Mouse (Mus musculus) G1E (cell line): ENCODE results near the gene Lmbr1. TPM values are rescaled to one million over a fixed set of nuclear protein-coding genes. Genes with fewer than 3 reads are reported as not detected.

Experiments used
- ATAC-seq: 2 replicates; pipeline ENCODE4 v1.8.0; 2016; ENCODE audit warnings: mild to moderate bottlenecking; ENCODE audit not compliant: insufficient number of reproducible peaks, poor library complexity, low FRiP score, severe bottlenecking; ENCODE audit errors: extremely low read depth
- DNase-seq: peaks from one replicate; pipeline ENCODE4 v3.0.0; 2012; ENCODE audit warnings: low spot score
- H3K27me3 ChIP-seq: 2 replicates; pipeline ENCODE4 v1.6.1; 2012; ENCODE audit warnings: mild to moderate bottlenecking, low read length, inconsistent platforms; ENCODE audit not compliant: insufficient read depth
- H3K36me3 ChIP-seq: replicated peaks from 2 replicates; pipeline ENCODE3; 2012; ENCODE audit warnings: mild to moderate bottlenecking, inconsistent platforms
- H3K4me1 ChIP-seq: 2 replicates; pipeline ENCODE4 v1.6.1; 2012; ENCODE audit warnings: low read depth, low read length, inconsistent platforms, mixed read lengths; ENCODE audit not compliant: insufficient read depth
- H3K4me3 ChIP-seq: 2 replicates; pipeline ENCODE4 v1.5.1; 2012; ENCODE audit warnings: low read depth, mild to moderate bottlenecking, inconsistent platforms, low read length, moderate library complexity, mixed read lengths
- H3K9me3 ChIP-seq: replicated peaks from 2 replicates; pipeline ENCODE4 v1.6.1; 2012; ENCODE audit warnings: inconsistent platforms
- CTCF ChIP-seq: IDR thresholded peaks from 2 replicates; pipeline ENCODE4 v1.5.1; 2012; ENCODE audit warnings: low read depth, low read length, inconsistent platforms, mixed read lengths
- GATA1 ChIP-seq: IDR thresholded peaks from 2 replicates; pipeline ENCODE4 v1.6.1; 2012; ENCODE audit warnings: borderline replicate concordance, low read length, inconsistent platforms, mixed read lengths
- GATA2 ChIP-seq: IDR thresholded peaks from 2 replicates; pipeline ENCODE4 v1.6.1; 2012; ENCODE audit warnings: low read depth, low read length, inconsistent platforms, borderline replicate concordance
- POLR2AphosphoS5 ChIP-seq: IDR thresholded peaks from 2 replicates; pipeline ENCODE4 v1.6.1; 2012; ENCODE audit warnings: low read depth, low read length, inconsistent platforms; ENCODE audit not compliant: insufficient replicate concordance
- TAL1 ChIP-seq: conservative IDR thresholded peaks from 2 replicates; pipeline ENCODE4 v1.6.1; 2012; ENCODE audit warnings: low read depth, low read length, inconsistent platforms, mixed read lengths
- polyA plus RNA-seq: library from polyadenylated mRNA; stranded (reverse); fragments of >175 nt; gene quantifications from 2 replicates; pipeline ENCODE4 v1.2.3, GENCODE M21; 2012
- total RNA-seq, 2 experiments: library from RNA; stranded (forward) in 1 of 2; stranded (reverse) in 1 of 2; fragments of 200-1000 nt in 1 of 2; fragments of >200 nt in 1 of 2; fragmentation: Nextera tagmentation in 1 of 2; gene quantifications; 2 replicates each; pipeline ENCODE4 v1.2.3; 2014 to 2017

The Lmbr1 gene
- total and polyA plus RNA-seq, 3 experiments, result 2.4 to 10.0 (median 10.0) TPM

DNA sequence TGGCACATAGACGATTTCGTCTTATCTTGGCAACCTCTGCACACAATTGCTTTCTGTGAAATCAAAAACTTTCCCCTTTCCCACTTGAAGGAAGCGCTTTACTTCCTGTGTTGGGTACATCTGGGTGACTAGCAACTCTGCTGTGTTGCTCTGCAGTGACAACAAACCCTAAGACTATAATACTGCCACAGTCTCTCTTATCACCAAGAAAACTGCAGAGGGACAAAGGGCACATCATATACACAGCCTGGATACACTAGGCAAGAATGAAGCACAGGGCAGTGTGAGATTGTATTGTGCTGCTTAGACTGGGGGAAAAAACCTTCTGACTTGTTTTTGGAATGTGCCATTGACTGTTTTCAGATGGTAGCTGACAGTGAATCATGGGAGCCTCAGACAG lies 178.3 kb downstream of the Lmbr1 start:
- H3K27me3 ChIP-seq, result peaks cover 9% of the 10 kb centered on the region; the same call in 1 of the 2 replicates
- H3K9me3 ChIP-seq, result no peaks in the 10 kb centered on the region
- ATAC-seq, result no peak
- peaks cover 12% of the 10 kb centered on the region for H3K4me1 ChIP-seq
- H3K4me3 ChIP-seq, result no peak overlapping the region
- TF ChIP-seq CTCF (no peak), POLR2AphosphoS5 (no peak), GATA2 (no peak), GATA1 (no peak), TAL1 (no peak)
- no peaks in the 10 kb centered on the region for H3K36me3 ChIP-seq
- DNase-seq, result no peak

DNA sequence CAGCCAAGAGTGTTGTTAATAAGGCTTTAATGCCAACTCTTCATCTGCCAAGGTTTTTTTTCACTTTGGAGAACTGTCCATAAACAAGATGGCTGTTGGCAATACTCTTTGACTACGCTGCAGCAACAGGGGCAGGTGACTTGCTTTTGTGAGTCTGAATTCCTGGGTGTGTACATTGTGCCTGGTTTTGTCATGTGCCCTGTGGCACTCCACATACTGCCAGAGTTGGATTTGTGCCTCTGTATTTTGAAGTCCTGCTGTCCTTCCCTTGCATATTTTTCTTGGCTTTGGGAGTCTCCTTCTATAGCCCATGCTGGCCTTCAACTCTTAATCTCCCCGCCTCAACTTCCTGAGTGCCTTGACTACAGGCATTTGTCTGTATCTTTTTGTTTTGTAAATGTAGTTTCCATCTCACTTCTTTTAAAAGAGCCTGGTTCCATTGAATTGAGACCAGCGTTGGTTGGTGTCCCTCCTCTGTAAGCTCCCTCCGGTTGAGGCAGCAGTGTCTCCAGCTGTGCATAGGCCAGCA lies 179.2 kb downstream of the Lmbr1 start:
- Histone ChIP-seq H3K36me3 (no peaks in the 10 kb centered on the region), H3K4me3 (no peak overlapping the region), H3K9me3 (no peaks in the 10 kb centered on the region), H3K4me1 (peaks cover 12% of the 10 kb centered on the region), H3K27me3 (peaks cover 9% of the 10 kb centered on the region; the same call in 1 of the 2 replicates)
- ATAC-seq (no peak), DNase-seq (no peak)
- TF ChIP-seq GATA2, result no peak
- TF ChIP-seq TAL1, result no peak

DNA sequence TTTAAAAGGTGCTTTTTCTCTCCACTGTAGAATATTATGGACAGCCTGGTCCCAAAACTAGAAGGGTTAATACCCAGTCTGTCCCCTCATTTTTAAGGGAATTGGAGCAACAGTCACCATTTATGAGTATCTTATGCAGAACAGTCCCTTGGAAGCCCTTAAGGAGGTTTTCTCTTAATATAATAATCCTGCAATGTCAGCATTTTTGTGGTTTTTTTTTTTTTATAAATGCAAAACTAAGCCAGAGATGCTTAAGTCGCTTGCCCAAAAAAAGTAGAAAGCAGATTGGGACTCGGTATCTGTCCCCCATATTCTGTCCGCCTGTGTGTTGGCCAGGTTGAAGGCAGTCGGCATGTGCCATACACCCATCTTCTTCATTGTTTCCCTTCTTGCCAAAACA lies 181.0 kb downstream of the Lmbr1 start:
- Histone ChIP-seq H3K9me3 (no peaks in the 10 kb centered on the region), H3K4me3 (no peak overlapping the region), H3K36me3 (no peaks in the 10 kb centered on the region), H3K27me3 (peaks cover 9% of the 10 kb centered on the region; the same call in 1 of the 2 replicates), H3K4me1 (peaks cover 12% of the 10 kb centered on the region)
- TF ChIP-seq POLR2AphosphoS5 (no peak), GATA1 (no peak), TAL1 (no peak), CTCF (no peak), GATA2 (no peak)
- ATAC-seq (no peak), DNase-seq (no peak)

DNA sequence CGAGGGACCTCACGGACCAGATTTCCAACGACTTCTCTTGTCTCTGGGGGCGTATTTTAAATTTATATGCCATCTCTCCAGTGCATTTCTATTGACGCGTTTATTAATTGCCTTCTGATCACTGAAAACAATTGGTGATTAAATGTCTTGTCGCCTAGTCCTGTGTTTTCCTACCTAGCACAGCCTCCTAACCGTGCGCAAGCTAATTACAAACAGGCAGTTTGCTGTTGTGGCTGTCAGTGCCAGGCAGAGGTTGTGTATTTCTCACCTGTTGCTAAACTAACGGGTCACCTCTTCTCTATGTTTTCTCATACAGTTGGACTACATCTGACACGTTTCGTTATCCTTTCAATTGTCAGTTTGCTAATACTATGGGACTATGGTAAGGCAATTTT lies 181.9 kb downstream of the Lmbr1 start:
- ATAC-seq, result no peak
- peaks cover 12% of the 10 kb centered on the region for H3K4me1 ChIP-seq
- H3K4me3 ChIP-seq, result peak overlapping the region; percentile 74
- no peaks in the 10 kb centered on the region for H3K9me3 ChIP-seq
- TF ChIP-seq POLR2AphosphoS5, result no peak
- TF ChIP-seq GATA2, result no peak
- TF ChIP-seq CTCF, result no peak
- TF ChIP-seq GATA1, result no peak
- no peak for TF ChIP-seq TAL1
- DNase-seq, result no peak
- no peaks in the 10 kb centered on the region for H3K36me3 ChIP-seq
- H3K27me3 ChIP-seq, result peaks cover 9% of the 10 kb centered on the region; the same call in 1 of the 2 replicates

DNA sequence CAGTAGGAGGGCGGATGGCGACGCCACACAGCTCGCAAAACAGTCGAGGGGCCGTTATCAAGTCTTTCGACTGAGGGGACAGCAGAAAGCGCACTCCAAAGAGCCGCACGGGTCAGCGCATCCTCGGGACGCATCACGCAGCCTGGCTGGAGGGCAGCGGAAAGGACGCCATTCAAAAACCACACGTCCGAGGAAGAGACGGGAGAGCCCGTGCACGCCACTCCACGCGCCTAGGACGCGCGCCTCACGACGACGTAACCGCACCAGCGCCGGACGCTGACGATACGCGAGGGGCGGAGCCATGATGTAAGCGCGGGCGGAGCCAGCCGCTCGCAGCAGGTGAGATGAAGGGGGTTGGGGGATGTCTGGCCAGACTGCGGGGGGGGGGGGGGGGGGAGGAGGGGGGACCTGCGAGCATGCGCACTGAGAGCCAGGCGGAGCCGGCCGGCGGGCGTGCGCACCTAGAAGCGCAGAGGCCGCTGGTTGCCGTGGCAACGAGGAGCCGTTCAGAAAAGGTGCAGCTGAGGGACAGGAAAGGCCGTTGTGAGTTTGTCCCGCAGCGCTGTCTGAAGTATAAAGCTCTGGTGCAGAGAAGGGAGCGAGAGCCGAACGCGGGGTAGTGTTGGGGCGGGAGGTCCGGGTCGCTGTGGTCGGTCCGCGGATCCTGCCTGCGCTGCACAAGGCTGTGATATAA lies 182.5 kb downstream of the Lmbr1 start, which contains the start of gene Rnf32:
Gene Rnf32 (plus strand): TSS at position 423 of the 694 bp plus-strand sequence.
- ATAC-seq, result peak; percentile 81
- H3K36me3 ChIP-seq, result no peaks in the 10 kb centered on the region
- peak within 1 kb of the TSS; percentile 74 for H3K4me3 ChIP-seq

DNA sequence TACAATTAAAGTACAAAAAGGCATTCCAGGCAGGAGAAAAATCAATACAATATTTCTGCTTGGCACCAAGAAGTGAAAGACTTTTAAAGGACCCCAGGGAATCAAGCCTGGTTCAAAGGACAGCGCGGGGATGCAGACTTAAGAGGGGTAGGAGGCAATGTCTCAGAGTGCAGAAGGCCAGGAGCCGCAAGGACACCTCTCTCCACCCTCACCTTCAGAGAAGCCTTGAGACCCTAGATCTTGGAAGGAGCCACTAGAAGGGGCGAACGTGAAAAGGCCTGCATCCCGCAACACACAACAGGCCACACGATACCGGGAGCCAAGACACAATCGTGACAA lies 183.0 kb downstream of the Lmbr1 start:
- Histone ChIP-seq H3K4me1 (peaks cover 12% of the 10 kb centered on the region), H3K36me3 (no peaks in the 10 kb centered on the region), H3K9me3 (no peaks in the 10 kb centered on the region), H3K4me3 (peak overlapping the region; percentile 74), H3K27me3 (peaks cover 9% of the 10 kb centered on the region; the same call in 1 of the 2 replicates)
- DNase-seq, result no peak
- no peak for ATAC-seq
- TF ChIP-seq TAL1, result no peak
- no peak for TF ChIP-seq GATA2
- TF ChIP-seq GATA1, result no peak
- no peak for TF ChIP-seq CTCF
- TF ChIP-seq POLR2AphosphoS5, result no peak

More for the DNA sequence above, 182.5 kb downstream of the Lmbr1 start, which contains the start of gene Rnf32:
- peaks cover 12% of the 10 kb centered on the region for H3K4me1 ChIP-seq
- peaks cover 9% of the 10 kb centered on the region; the same call in 1 of the 2 replicates for H3K27me3 ChIP-seq
- no peak for TF ChIP-seq GATA1
- TF ChIP-seq TAL1, result no peak
- TF ChIP-seq POLR2AphosphoS5, result no peak
- TF ChIP-seq CTCF, result no peak
- no peak for TF ChIP-seq GATA2
- peak; percentile 63 for DNase-seq
- H3K9me3 ChIP-seq, result no peaks in the 10 kb centered on the region
